Mouse (Mus musculus) cerebral cortex, adult 2 months (tissue): Measurements from ENCODE around the gene Cpsf6.

Source experiments
- WGBS: fragments of 180-500 bp; shearing (Covaris S2); methylation state at CpG from one replicate; pipeline ENCODE4 v1.1.7; 2018; 5-methylcytosine and 5-hydroxymethylcytosine counted together

Cpsf6 gene

DNA sequence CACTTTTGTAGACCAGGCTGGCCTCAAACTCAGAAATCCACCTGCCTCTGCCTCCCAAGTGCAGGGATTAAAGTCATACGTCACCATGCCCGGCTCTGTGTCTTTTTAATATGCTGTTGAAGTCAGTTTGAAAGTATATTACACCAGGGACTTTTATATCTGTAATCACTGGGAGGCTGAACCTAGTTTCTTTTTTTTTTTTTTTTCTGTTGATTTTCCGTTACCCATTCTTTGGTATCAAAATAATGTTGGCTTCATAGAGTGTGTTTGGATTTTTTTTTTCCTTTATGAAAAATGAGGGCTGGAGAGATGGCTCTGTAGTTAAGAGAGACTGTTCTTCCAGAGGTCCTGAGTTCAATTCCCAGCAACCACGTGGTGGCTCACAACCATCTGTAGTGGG lies 5.6 kb upstream of the Cpsf6 start:
- 82% methylated on average over 4 of the region's 4 CpGs for WGBS

DNA sequence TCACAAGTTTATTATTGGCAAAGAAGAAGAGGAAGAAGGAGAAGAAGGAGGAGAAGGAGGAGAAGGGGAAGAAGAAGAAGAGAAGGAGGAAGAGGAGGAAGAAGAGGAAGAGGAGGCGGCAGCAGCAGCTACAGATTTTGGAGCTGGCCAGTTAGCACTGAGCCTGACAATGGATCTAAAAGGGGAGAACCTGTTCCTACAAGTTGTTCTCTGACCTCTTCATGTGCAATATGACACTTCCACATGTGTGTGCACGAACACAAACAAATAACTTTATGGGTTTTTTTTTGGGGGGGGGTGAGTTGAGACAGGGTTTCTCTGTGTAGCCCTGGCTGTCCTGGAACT lies 5.2 kb upstream of the Cpsf6 start:
- 81% methylated on average over 2 of the region's 2 CpGs for WGBS

DNA sequence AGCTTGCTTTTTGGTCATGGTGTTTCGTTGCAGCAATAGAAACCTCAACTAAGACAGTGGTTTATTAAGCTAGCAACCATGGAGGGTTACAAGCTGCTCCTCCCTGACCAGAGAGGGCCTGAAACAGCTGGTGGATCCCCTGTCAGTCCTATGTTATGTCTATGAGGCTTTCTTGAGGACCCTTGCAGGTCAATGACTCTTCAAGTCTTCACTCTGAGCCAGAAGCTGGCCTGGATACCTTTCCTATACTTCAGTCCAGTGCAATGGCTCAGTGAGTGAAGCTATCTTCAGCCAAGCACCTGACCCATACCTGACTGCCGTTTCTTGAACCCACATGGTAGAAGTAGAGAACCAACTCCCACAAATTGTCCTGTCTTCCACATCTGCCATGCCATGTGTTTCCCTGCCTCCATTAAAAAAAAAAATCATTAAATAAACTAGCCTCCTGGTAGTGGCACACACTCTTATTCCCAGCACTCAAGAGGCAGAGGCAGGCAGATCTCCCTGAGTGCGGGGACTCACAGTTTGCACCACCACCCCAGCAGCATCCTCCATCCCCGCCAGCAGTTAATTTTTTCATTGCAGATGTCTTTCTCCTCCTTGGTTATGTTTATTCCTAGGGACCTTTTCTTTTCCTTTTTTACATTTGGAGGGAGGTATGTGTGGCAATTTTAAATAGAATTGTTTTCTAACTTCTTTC lies 4.7 kb upstream of the Cpsf6 start:
- WGBS = 71% methylated on average over 4 of the region's 4 CpGs

DNA sequence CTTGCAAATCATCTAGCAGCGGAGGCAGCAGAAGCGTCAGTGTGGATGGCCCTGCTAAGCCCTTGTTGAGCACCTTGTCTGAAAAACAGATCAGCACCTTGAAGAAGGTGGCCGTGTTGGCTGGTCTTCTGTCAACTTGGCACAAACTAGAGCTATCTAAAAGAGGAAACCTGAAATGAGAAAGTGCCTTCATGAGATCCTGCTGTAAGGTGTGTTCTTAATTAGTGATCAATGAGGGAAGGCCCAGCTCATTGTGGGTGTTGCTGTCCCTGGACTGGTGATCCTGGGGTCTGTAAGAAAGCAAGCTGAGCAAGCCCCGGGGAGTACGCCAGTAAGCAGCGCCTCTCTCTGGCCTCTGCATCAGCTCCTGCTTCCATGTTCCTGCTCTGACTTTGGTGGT lies 4.1 kb upstream of the Cpsf6 start:
- WGBS = 68% methylated on average over 6 of the region's 6 CpGs

DNA sequence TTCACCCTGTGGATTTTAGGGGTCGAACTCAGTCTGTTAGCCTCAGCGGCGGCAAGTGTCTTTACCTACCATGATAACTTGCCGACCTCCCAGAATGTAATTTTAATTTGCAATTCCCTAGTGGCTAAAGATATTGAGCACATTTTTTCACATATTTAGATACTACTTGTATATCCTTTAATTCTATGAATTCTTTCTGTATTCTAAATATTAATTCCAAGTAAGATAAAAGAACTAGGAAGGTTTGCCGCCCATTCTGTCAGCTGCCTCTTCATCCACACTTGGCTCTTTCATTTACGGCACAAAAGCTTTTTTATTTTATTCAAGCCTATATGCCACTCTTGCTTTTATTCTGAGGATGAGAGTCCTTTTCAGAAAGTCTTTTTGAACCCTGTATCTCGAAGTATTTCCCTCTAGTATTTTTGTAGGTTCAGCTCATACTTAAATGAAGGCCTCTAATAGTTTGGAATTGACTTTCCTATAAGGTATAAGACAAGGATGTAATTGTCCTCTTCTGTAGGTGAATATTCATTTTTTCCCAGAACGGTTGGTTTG lies 3.3 kb upstream of the Cpsf6 start:
- 72% methylated on average over 8 of the region's 8 CpGs for WGBS

DNA sequence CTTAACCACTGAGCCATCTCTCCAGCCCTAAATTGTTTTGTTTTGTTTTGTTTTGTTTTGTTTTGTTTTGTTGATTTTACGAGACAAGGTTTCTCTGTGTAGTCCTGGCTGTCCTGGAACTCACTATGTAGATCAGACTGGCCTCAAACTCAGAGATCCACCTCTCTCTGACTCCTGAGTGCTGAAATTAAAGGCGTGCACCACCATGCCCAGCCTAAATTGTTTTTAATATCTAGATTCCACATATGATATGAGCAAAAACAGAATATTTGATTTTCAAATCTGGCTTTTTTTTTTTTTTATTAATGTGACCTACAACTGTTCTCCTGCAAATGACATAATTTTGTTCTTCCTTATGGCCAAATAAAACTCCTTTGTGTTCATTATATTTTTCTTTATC lies 2.3 kb upstream of the Cpsf6 start:
- 92% methylated on average over 2 of the region's 2 CpGs for WGBS

DNA sequence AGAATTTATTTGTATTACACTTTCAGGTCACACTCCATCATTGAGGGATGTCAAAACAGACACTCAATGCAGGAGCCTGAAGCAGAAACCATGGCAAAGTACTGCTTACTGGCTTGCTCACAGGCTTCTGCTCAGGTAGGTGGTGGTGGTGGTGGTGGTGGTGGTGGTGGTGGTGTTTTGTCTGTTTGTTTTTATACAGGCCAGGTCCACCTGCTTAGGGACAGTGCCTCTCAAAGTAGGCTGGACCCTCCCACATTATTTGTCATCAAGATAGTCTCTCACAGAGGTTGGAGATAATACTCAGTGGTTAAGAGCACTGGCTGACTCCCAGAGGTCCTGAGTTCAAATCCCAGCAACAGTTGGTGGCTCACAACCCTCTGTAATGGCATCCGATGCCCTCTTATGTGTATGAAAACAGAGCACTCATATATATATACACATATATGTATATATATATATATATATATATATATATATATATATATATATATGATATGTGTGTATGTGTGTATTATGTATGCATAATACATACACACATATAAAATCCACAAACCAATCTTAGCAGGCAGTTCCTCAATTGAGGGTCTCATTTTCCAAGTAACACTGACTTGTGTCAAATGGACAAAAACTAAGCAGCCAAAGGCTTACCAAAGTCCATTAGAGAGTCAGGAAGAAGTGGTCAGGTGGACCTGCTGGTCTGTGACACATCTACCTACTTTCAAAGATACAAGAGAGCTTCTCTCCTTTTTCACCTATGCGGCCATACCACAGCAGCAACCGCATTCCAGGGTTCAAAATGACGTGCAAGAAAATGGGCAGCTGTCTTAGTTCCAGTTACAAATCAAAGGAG lies 1.1 kb upstream of the Cpsf6 start:
- 97% methylated on average over 4 of the region's 4 CpGs for WGBS

DNA sequence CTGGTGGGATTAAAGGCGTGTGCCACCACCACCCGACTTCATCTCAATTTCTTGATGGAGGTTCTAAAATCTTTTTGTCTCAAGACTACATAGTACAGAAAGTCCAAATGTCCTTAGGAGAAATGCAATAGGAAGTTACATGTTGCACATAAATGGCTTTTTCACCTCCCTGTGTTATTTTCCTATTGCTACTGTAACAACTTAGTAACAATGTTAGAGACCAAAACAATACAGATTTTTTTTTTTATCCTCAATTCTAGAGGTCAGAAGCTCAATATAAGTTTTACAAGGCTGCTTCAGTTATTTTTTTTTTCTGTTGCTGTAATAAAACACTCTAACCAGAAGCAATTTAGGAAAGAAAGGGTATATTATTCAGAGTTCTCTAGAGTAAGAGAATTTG lies 374 bp downstream of the Cpsf6 start:
- WGBS = 91% methylated on average over 2 of the region's 2 CpGs

DNA sequence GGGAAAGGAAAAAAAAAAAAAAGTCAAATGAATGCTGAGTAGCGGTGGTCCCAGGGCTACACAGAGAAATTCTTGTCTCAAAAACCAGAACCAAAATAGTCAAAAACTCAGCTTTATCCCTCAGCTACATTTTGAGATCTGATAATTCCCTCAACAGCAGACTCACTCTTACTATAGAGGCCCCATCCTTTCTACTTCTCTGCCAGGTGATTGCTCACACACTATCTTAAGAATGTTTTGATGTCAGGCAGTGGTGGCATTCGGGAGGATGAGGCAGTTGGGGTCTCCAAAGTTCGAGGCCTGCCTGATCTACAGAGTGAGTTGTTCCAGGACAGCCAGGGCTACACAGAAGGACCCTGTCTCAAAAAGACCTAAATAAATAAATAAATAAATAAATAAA lies 1.2 kb downstream of the Cpsf6 start:
- 92% methylated on average over 3 of the region's 3 CpGs for WGBS

DNA sequence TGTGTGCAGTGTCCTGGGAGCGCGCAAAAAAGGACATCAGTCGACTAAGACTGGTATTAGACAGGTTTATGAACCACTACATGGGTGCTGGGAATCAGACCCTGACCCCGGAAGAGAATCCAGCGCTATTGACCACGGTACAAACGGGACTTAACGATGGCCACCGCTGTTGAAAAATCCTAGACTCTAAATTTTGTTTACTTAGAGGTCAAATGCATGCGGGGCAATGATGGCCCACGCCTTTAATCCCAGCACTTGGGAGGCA lies 1.6 kb downstream of the Cpsf6 start:
- 97% methylated on average over 11 of the region's 11 CpGs for WGBS

DNA sequence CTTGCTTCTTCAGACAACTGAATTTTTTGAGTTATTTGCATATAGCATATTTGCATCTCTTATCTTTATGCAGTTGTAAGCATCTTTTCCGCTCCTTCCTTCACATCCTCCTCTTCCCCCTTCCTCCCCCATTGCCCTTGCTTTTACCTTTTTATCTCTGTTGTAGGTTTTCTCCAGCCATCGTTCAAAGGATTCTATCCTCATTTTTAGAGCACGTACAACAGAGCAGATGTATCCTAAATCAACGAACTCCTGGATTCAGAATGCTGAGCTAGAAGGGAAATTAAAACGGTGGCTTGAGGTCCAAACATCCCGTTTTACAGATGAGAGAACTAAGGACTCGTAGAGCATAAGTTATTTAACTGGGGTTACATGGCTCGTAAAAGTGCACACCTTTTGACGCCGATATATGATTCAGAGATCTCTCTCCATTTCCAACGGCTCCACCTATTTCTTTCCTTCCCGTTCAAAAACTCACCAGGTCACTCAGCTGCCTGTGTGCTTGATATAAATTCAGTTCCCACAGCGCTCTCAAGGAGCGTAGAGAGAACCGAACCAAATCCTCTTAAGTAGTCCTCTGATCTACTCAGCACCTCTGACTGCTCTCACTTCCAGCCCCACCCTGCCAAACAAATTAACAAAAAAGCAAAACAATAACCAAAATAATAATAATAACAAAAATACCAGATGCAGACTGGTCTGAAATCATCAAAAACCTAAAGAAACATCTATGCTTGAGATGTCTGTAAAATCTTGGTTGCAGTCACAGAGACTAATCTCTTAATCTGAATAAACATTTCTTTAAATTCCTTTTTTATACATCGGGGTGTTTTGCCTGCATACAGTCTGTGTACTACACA lies 2.2 kb downstream of the Cpsf6 start:
- 20% methylated on average over 16 of the region's 16 CpGs for WGBS

DNA sequence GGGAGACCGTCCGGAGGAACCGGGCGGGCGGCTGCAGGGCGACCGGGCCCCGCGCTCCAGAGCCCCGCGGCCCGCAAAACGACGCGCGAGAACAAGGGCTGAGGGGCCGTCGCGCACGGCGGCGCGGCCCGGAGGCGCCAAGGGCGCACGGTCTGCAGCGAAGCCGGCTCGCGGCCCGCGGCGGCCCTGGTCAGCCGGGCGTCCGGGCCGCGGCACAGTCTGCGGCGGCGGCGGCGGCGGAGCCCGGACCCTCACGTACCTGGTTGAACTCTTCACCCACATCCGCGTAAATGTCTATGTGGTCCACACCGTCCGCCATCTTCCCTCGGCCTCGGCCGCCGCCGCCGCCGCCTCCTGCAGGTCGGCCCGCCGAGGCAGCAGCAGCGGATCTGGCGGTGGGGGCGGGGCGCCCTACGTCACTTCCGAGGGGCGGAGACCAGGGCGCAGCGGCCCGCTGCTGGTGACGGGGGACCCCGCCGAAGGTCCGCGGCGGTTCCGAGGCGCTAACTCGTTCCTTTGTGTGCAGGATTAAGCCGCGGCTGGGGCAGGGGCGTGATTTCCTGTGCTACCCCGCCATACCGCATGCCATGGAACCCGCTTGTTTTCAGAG lies 3.1 kb downstream of the Cpsf6 start:
- under 1% methylated on average over 76 of the region's 86 CpGs for WGBS

DNA sequence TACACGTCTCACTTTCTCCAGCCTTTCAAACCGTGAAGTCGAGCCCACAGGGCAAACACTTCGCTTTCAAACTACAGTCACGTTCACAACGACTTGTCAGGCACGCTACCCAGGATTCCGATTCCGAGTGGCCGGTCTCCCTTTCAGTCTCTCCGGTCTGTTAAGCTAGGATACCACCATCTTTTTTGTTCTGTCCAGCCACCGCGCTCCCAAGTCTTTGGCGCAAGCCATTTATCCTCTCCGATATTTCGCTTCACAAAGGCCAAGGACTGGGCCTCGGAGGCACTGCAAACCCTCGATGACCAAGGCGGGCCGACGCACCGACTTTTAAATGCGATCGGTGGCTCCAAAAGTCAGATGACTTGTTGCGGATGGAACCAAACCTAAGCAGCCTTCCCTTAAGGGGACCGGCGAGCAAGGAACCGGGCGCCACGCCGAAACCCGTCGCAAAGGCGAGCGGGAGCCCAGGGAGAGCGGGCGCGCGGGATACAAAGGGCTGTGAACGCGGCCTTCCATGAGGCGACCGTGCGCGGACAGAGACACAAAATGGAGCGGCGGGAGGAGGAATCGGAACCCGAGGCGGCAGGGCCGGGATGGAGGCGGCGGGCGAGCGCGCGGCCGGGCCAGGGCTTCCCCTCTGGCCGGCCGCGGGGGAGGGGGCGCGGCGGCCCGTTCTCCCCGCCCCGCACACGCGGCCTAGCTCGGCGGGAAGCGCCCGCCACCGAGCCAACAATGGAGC lies 3.8 kb downstream of the Cpsf6 start:
- under 1% methylated on average over 73 of the region's 74 CpGs for WGBS

DNA sequence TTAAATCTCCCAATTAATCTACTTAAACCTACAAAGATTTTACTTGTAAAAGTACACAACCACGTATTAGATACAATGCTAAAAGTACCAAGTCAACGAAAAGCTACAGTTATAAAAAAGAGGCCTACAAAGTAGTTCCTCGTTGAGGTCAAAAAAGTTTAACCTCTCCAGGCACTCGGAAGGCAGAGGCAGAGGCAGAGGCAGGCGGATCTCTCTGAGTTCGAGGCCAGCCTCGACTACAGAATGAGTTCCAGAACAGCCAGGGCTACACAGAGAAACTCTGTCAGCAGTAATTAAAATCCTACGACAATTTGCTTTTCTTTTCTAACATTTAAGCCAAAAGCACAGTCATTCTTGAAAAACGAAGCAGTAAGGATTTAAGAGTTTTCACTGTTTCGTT lies 4.7 kb downstream of the Cpsf6 start:
- WGBS = 13% methylated on average over 10 of the region's 10 CpGs

DNA sequence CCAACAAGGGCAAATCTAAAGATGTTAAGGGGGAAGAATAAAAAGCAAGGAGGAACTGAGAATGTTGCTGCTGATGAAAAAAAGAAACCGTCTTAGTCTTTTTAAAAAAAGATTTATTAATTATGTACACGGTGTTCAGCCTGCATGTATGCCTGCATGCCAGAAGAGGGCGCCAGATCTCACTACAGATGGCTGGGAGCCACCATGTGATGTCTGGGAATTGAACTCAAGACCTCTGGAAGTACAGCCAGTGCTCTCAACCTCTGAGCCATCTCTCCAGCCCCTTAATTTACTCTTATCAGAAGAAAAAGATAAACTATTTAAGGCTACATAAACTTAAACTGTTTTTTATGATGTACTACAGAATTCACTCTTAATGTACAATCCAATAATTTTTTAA lies 16.7 kb downstream of the Cpsf6 start:
- WGBS = 11% methylated on average over 3 of the region's 3 CpGs

DNA sequence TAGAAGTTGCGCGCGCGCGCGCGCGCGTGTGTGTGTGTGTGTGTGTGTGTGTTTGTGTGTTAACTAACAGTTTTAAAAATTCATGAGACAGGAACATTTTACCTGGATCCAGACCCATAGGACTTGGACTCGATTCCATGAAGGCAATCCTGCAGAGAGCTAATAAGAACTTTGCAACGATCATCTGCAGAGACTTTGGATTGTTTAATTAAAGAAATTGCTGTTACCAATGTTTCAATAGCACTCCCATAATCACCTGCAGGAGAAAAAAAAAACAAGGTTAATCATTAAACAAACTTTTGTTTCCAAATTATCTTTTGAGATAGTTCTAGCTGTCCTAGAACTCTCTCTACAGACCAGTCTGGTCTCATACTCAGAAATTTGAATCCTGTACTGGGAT lies 20.9 kb downstream of the Cpsf6 start:
- 86% methylated on average over 11 of the region's 11 CpGs for WGBS

DNA sequence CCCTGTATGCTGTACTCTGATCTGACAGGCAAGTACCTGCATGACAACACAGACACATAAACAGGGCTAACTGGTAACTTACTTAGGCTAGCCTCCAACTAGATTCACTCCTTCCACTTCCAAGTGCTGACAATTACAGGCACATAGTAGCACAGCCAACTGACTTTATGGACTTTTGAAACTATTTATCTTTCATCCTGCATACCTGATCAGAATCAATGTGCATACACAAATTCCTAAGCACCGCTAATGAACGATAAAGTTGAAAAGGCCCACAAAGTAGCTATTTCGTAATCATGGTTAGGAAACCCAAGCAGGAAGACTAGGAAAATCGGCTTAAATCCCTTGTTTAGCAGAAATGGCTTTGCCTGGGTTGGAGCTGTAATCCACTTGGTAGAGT lies 36.8 kb downstream of the Cpsf6 start:
- WGBS = 84% methylated on average over 4 of the region's 4 CpGs

DNA sequence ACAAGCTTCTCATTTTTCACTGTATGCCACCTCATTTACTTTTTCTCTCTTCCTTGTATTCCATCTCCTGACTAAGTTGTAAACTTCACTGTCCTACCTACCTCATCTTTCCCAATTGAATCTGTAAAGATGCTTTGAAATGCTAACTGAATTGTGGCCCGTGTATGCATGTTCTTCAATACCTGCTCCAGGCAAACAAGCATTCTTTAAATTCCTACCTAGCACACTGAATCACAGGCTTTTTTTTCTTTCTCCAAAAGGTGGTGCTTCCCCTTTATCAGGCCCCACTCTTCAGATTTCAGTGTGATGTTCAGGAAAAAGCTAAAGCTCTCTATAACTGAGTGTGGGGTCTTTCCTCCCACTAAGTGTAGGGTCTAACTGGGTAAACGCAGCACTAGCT lies 37.4 kb downstream of the Cpsf6 start:
- WGBS = 75% methylated on average over 2 of the region's 2 CpGs

DNA sequence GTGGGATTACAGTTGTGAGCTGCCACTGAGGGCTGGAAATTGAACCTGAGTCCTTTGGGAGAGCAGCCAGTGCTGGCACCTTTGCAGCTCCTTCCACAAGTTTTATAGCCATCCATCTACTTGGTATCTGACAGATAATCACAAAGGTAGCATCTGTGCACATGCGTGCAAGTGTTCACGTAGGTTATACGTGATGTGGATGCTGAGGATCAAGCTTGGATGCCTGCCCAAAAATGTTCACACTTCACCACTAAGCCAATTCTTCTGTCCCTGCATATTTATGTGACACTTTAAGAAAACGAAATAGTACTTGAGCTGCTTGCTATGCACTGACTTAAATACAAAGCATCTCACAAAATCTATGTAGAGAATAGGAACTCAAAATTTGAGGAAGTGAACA lies 38.8 kb downstream of the Cpsf6 start:
- 42% methylated on average over 4 of the region's 4 CpGs for WGBS

DNA sequence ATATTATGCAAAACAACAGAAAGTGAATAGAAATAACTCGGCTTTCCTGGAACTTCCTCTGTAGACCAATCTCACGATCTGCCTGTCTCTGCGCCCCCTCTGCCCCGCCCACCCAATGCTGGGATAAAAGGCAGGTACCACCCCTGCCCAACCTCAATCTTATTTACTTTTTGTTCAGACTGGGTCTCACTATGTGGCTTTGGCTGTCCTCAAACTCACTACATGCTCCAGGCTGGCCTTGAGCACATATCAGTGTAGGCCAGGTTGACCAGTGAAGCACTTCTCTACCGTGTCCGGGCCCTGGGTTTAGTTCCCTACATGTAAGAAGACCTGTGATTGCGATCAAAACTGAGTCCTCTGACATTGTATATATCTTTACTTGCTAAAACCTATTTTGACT lies 40.6 kb downstream of the Cpsf6 start:
- WGBS = 79% methylated on average over 7 of the region's 7 CpGs

DNA sequence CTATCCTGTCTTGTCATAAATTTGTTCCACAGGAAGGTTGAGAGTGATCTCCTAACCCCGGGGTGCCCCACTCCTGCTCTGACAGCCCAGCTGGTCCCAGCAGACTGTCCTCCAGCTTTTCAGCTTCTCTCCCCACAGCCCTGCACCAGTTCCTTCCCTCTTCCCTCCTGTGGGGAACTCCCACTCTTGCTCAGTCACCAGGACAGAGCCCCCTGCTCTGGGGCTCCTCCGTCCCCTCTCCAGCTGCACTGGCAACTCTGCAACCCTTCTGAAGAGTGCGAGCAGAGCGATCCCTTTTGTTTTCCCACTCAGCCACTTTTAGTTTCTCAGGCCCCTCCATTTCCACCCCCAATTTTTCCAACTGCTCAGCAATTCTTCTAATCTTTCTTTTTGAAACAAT lies 44.2 kb downstream of the Cpsf6 start:
- WGBS = 36% methylated on average over 4 of the region's 4 CpGs
